Mouse (Mus musculus) heart, embryonic 13.5 days (tissue): Measurements from ENCODE around the gene Eppin. TPM values are rescaled to one million over a fixed set of nuclear protein-coding genes. Genes with fewer than 3 reads are reported as not detected.

Experiments
- ATAC-seq: fragments of 200-750 bp; cut with Nextera tagmentation; 2 replicates; pipeline ENCODE4 v1.8.0; 2017; ENCODE audit warnings: moderate TSS enrichment; ENCODE audit not compliant: insufficient number of reproducible peaks, low FRiP score, low TSS enrichment; ENCODE audit errors: extremely low read depth
- H3K27ac ChIP-seq: fragments of 300-500 bp; sonication (generic); replicated peaks from 2 replicates; pipeline ENCODE4 v1.5.1; 2015; ENCODE audit warnings: moderate library complexity, mild to moderate bottlenecking, inconsistent platforms
- H3K27me3 ChIP-seq: fragments of 300-500 bp; sonication (generic); replicated peaks from 2 replicates; pipeline ENCODE4 v1.6.1; 2015; ENCODE audit warnings: mild to moderate bottlenecking, inconsistent platforms
- H3K36me3 ChIP-seq: fragments of 300-500 bp; sonication (generic); 2 replicates; pipeline ENCODE4 v1.6.1; 2015; ENCODE audit warnings: mild to moderate bottlenecking, inconsistent platforms
- H3K4me1 ChIP-seq: fragments of 300-500 bp; sonication (generic); 2 replicates; pipeline ENCODE4 v1.6.1; 2015; ENCODE audit warnings: inconsistent platforms
- H3K4me2 ChIP-seq: fragments of 300-500 bp; sonication (generic); 2 replicates; pipeline ENCODE4 v1.6.1; 2015; ENCODE audit warnings: inconsistent platforms, mild to moderate bottlenecking, moderate library complexity
- H3K4me3 ChIP-seq: fragments of 300-500 bp; sonication (generic); 2 replicates; pipeline ENCODE4 v1.5.1; 2015; ENCODE audit warnings: moderate library complexity, mild to moderate bottlenecking, inconsistent platforms
- H3K9ac ChIP-seq: fragments of 300-500 bp; sonication (generic); 2 replicates; pipeline ENCODE4 v1.6.1; 2015; ENCODE audit warnings: inconsistent platforms, mild to moderate bottlenecking, moderate library complexity
- H3K9me3 ChIP-seq: fragments of 300-500 bp; sonication (generic); 2 replicates; pipeline ENCODE4 v1.6.1; 2016; ENCODE audit warnings: inconsistent platforms
- WGBS: fragments of 180-500 bp; shearing (Covaris S2); methylation state at CpG from one replicate; pipeline ENCODE4 v1.1.7; 2015; ENCODE audit warnings: mixed read lengths; 5-methylcytosine and 5-hydroxymethylcytosine counted together
- polyA plus RNA-seq: library from polyadenylated mRNA; unstranded; fragments of >200 nt; fragmentation: Nextera tagmentation; extraction: Ambion mirVana; gene quantifications from 2 replicates; pipeline ENCODE4 v1.2.1, GENCODE M21; 2015

The Eppin gene
- polyA plus RNA-seq, 1 experiment from 2014 or later = not detected

DNA sequence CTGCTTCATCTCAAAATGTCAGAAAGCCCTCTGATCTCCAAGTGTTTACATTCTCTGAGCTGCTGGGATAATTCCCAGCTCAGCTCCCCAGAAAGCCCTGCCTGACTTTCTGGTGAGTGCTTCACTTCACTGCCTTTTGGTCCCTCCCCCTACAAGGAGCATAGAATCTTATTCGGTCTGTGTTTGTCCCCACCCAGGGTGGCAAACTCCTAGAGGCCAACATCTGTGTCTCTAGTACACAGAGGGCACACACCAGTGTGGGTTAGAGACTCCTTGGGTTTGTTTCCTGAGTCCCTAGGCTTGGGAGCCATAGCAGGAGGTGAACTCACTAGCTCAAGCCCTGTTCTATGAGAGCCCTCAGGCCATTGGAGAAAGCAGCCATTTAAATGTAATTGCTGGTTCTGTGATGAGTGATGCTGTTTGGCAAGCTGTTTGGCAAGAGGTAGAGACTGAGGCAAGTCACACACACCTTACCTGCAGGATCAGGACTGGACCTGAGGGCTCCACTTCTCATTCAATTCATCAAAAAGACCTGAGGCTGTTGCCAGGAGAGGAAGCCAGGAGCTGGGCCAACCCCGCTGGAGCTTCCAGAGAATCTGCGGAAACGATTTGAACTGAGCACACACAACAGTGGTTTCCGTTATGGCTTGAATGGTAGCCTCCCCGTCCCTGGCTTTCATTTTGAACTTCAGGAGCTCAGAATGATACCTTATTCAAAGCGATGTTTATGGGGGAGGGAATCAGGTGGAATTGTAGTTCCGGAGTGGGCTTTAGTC lies 52.6 kb downstream of the Eppin start:
- Histone ChIP-seq H3K4me3 (no peak overlapping the region), H3K9ac (no peak overlapping the region), H3K9me3 (0 out of 2 replicates have a peak, but pooled peaks cover 6% of the 10 kb centered on the region), H3K27ac (no peak overlapping the region), H3K4me2 (no peak overlapping the region), H3K36me3 (no peaks in the 10 kb centered on the region), H3K4me1 (no peaks in the 10 kb centered on the region), H3K27me3 (no peaks in the 10 kb centered on the region; the same call in none of the 2 replicates)
- ATAC-seq = no peak
- WGBS = 31% methylated on average over 8 of the region's 8 CpGs

Other genes with a start within 250 kb of the Eppin start
- gene Slpi, start 204.5 kb downstream of the Eppin start, polyA plus RNA-seq = 0.90 and 1.8 TPM in 2 replicates
- gene Rbpjl, start 190.5 kb downstream of the Eppin start, polyA plus RNA-seq = 0.21 and 0.23 TPM in 2 replicates
- 5.2 and 7.7 TPM in 2 replicates for gene Matn4, start 188.4 kb downstream of the Eppin start, polyA plus RNA-seq
- 36.6 and 46.5 TPM in 2 replicates for gene Sdc4, start 149.7 kb downstream of the Eppin start, polyA plus RNA-seq
- gene Sys1, start 136.6 kb downstream of the Eppin start, polyA plus RNA-seq = 37.2 and 43.0 TPM in 2 replicates
- gene Gm20458, start 132.6 kb downstream of the Eppin start, polyA plus RNA-seq = 8.7 and 11.7 TPM in 2 replicates
- not detected in 2 replicates for gene Trp53tg5, start 119.9 kb downstream of the Eppin start, polyA plus RNA-seq
- 8.9 and 17.9 TPM in 2 replicates for gene Dbndd2, start 107.5 kb downstream of the Eppin start, polyA plus RNA-seq
- 53.0 and 54.5 TPM in 2 replicates for gene Pigt, start 96.1 kb downstream of the Eppin start, polyA plus RNA-seq
- 11.1 and 12.7 TPM in 2 replicates for gene Wfdc2, start 31.2 kb downstream of the Eppin start, polyA plus RNA-seq
- gene Spint3, start 20.1 kb downstream of the Eppin start, polyA plus RNA-seq = not detected in 2 replicates
- 0.44 TPM in 1 of 2 replicates, not detected in the other for gene Wfdc6a, start 8.1 kb downstream of the Eppin start, polyA plus RNA-seq
- gene Wfdc6b, start 19.9 kb upstream of the Eppin start, polyA plus RNA-seq = not detected in 2 replicates
- gene Wfdc8, start 20.0 kb upstream of the Eppin start, polyA plus RNA-seq = not detected in 2 replicates
- not detected in 2 replicates for gene Wfdc16, start 45.2 kb upstream of the Eppin start, polyA plus RNA-seq
- not detected in 2 replicates for gene Wfdc10, start 62.5 kb upstream of the Eppin start, polyA plus RNA-seq
- not detected in 2 replicates for gene Wfdc9, start 63.0 kb upstream of the Eppin start, polyA plus RNA-seq
- not detected in 2 replicates for gene Wfdc11, start 80.5 kb upstream of the Eppin start, polyA plus RNA-seq
- not detected in 2 replicates for gene Wfdc13, start 91.5 kb upstream of the Eppin start, polyA plus RNA-seq
- gene Spint4, start 104.9 kb upstream of the Eppin start, polyA plus RNA-seq = not detected in 2 replicates
- gene Spint5, start 121.7 kb upstream of the Eppin start, polyA plus RNA-seq = not detected in 2 replicates
- 0.27 and 0.28 TPM in 2 replicates for gene Wfdc3, start 152.3 kb upstream of the Eppin start, polyA plus RNA-seq
- 55.0 and 56.9 TPM in 2 replicates for gene Dnttip1, start 152.4 kb upstream of the Eppin start, polyA plus RNA-seq
- 434 and 464 TPM in 2 replicates for gene Ube2c, start 176.3 kb upstream of the Eppin start, polyA plus RNA-seq
- gene Tnnc2, start 186.4 kb upstream of the Eppin start, polyA plus RNA-seq = 1.0 and 3.8 TPM in 2 replicates
- gene Snx21, start 192.2 kb upstream of the Eppin start, polyA plus RNA-seq = 26.7 and 31.8 TPM in 2 replicates
- 12.0 and 18.0 TPM in 2 replicates for gene Acot8, start 211.3 kb upstream of the Eppin start, polyA plus RNA-seq
- gene Zswim3, start 211.5 kb upstream of the Eppin start, polyA plus RNA-seq = 5.0 and 5.4 TPM in 2 replicates
- 8.7 and 9.0 TPM in 2 replicates for gene Zswim1, start 229.1 kb upstream of the Eppin start, polyA plus RNA-seq
- not detected in 2 replicates for gene Spata25, start 234.9 kb upstream of the Eppin start, polyA plus RNA-seq
- 171 and 180 TPM in 2 replicates for gene Ctsa, start 239.3 kb upstream of the Eppin start, polyA plus RNA-seq
- 44.5 and 46.7 TPM in 2 replicates for gene Neurl2, start 239.9 kb upstream of the Eppin start, polyA plus RNA-seq